Mouse (Mus musculus): ENCODE results near the gene Dcakd. TPM values are rescaled to one million over a fixed set of nuclear protein-coding genes. Genes with fewer than 3 reads are reported as not detected.
A peak's percentile ranks its signal among the peaks of the same experiment; 100 is the strongest.

Gene Dcakd
- polyA plus RNA-seq, 1 experiment from 2014 or later, result 225 TPM

GRCm38 (mm10) chr11:102956962-102957614, 71.0 kb downstream of the Dcakd start:
- H3K4me1 ChIP-seq (ENCODE audit: control insufficient read depth, insufficient read depth, low read length), result no peaks in the 10 kb centered on the region
- no peaks in the 10 kb centered on the region for H3K36me3 ChIP-seq (ENCODE audit: control insufficient read depth, insufficient read depth, low read length)
- no peak overlapping the region for H3K4me3 ChIP-seq (ENCODE audit: low read length)
- H3K4me2 ChIP-seq (replicated peaks; ENCODE audit: low read depth, low read length), result no peak overlapping the region
- H3K27me3 ChIP-seq (ENCODE audit: control insufficient read depth, insufficient read depth, low read length), result peaks cover 6% of the 10 kb centered on the region; the same call in 1 of the 2 replicates
- no peaks in the 10 kb centered on the region for H3K9me3 ChIP-seq (ENCODE audit: control insufficient read depth, low read length)
- H3K9ac ChIP-seq (ENCODE audit: low read depth, low read length), result no peak overlapping the region
- ATAC-seq (ENCODE audit: low FRiP score, low TSS enrichment), result 0 out of 2 replicates have a peak, but pooled peaks have one; percentile 28
- no peak overlapping the region for H3K27ac ChIP-seq (ENCODE audit: low read depth, low read length)
- 54% methylated on average over 16 of the region's 16 CpGs for WGBS

DNA sequence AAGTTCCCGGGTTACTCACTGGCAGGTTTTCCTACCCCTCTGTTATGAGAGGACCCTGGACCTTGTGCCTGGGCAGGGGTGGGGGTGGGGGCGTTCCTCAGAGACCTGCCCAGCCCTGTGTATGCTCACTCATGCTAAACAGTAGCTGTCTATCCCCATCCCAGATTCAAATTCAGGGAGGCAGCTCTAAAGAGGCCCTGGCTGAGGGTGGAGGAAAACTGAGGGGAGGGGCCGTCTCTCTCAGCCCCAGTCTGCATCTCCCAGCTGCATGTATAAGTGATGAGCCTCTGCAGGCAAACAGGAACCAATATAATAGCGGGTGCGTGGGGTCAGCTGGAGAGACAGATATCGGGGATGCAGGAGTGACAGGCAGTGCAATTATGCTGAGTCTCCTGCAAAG, 75.2 kb downstream of the Dcakd start:
- no peak overlapping the region for H3K4me3 ChIP-seq (ENCODE audit: low read length)
- no peak for ATAC-seq (ENCODE audit: low FRiP score, low TSS enrichment)
- no peak overlapping the region for H3K27ac ChIP-seq (ENCODE audit: low read depth, low read length)
- H3K36me3 ChIP-seq (ENCODE audit: control insufficient read depth, insufficient read depth, low read length), result no peaks in the 10 kb centered on the region
- no peak overlapping the region for H3K9ac ChIP-seq (ENCODE audit: low read depth, low read length)
- peaks cover 45% of the 10 kb centered on the region for H3K27me3 ChIP-seq (ENCODE audit: control insufficient read depth, insufficient read depth, low read length)
- no peak overlapping the region for H3K4me2 ChIP-seq (replicated peaks; ENCODE audit: low read depth, low read length)
- H3K9me3 ChIP-seq (ENCODE audit: control insufficient read depth, low read length), result no peaks in the 10 kb centered on the region
- H3K4me1 ChIP-seq (ENCODE audit: control insufficient read depth, insufficient read depth, low read length), result peaks cover 14% of the 10 kb centered on the region; the same call in 1 of the 2 replicates
- 27% methylated on average over 6 of the region's 6 CpGs for WGBS

DNA sequence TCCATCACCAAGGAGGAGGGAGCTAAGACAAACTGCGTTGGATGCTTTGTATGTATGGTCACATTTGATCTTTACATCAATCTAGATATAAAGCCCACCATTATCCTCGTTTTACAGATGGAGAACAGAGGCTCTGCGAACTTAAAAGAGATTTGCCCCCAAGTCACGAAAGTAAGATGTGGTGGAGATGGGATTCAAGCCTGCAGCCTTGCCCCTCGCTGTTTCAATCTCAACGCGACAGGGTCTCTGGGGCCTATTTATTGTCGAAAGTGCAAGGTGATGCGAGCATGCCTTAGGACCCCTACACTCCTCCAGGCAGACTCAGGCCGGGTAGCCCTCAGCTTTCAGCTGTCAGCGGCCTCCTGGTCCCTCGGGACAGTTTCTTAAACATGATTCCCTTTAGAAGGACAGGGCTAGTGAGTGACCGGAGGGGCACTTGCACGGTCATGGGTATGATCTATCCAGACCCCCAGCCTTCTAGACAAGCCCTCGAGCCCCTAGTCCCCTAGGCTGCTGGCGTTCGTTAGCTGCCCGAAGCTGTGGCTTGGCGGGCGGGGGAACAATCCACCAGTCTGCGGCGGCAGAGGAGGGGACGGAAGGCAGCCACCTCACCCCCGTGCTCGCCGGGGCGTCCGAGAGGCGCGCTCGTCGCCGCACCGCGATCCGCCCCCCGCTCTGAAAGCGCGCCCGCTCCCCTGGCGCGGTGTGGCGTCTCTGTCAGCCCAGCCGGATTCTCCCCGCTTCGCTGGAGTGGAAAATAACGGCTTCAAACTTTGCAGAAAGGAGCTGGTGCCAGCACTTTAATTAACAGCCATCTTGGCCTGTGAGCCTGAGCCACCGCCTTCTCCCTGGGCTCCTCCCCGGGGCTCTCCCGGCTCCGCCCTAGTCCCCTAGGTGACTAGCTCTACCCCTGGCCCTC, 79.8 kb downstream of the Dcakd start:
- Histone ChIP-seq H3K9ac (ENCODE audit: low read depth, low read length) (peak overlapping the region; percentile 61), H3K4me1 (ENCODE audit: control insufficient read depth, insufficient read depth, low read length) (peaks cover 33% of the 10 kb centered on the region), H3K27ac (ENCODE audit: low read depth, low read length) (peak overlapping the region; percentile 39; the same call in 1 of the 2 replicates), H3K36me3 (ENCODE audit: control insufficient read depth, insufficient read depth, low read length) (no peaks in the 10 kb centered on the region), H3K4me3 (ENCODE audit: low read length) (peak overlapping the region; percentile 47), H3K9me3 (ENCODE audit: control insufficient read depth, low read length) (no peaks in the 10 kb centered on the region), H3K4me2 (replicated peaks; ENCODE audit: low read depth, low read length) (peak overlapping the region; percentile 80), H3K27me3 (ENCODE audit: control insufficient read depth, insufficient read depth, low read length) (peaks cover 79% of the 10 kb centered on the region)
- peak; percentile 40 for ATAC-seq (ENCODE audit: low FRiP score, low TSS enrichment)
- under 1% methylated on average over 51 of the region's 51 CpGs for WGBS

DNA sequence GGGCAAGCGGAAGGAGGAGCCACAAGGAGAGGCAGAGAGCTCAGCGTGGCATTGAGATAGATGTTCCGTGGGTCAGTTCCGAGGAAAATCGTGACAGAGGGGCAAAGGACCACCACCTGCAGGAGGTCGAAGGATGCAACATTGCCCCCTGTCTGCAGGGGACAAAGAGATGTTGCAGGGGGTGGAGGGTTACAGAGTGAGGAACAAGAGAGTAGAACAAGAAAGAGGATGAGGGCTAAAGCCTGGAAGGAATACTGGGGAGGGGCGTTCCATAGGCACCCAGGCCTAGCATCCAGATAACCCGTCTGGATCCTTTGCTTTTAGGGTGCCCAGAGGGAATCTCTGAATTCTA, 81.2 kb downstream of the Dcakd start:
- Histone ChIP-seq H3K4me2 (replicated peaks; ENCODE audit: low read depth, low read length) (peak overlapping the region; percentile 69), H3K4me3 (ENCODE audit: low read length) (peak overlapping the region; percentile 37), H3K9me3 (ENCODE audit: control insufficient read depth, low read length) (no peaks in the 10 kb centered on the region), H3K36me3 (ENCODE audit: control insufficient read depth, insufficient read depth, low read length) (no peaks in the 10 kb centered on the region), H3K27me3 (ENCODE audit: control insufficient read depth, insufficient read depth, low read length) (peaks cover 92% of the 10 kb centered on the region), H3K9ac (ENCODE audit: low read depth, low read length) (no peak overlapping the region), H3K4me1 (ENCODE audit: control insufficient read depth, insufficient read depth, low read length) (peaks cover 33% of the 10 kb centered on the region), H3K27ac (ENCODE audit: low read depth, low read length) (no peak overlapping the region)
- ATAC-seq (ENCODE audit: low FRiP score, low TSS enrichment), result peak; percentile 18; the same call in 1 of the 2 replicates
- WGBS, result 10% methylated on average over 8 of the region's 8 CpGs

GRCm38 (mm10) chr11:102946265-102946991, 81.7 kb downstream of the Dcakd start, which contains the start of gene C1ql1:
TSS of gene C1ql1 (minus strand) at chr11:102946688.
- peak; percentile 88 for ATAC-seq (ENCODE audit: low FRiP score, low TSS enrichment)
- WGBS, result under 1% methylated on average over 70 of the region's 87 CpGs
- peak within 1 kb of the TSS; percentile 52; the same call in 1 of the 2 replicates for H3K9ac ChIP-seq (ENCODE audit: low read depth, low read length)
- H3K4me2 ChIP-seq (replicated peaks; ENCODE audit: low read depth, low read length), result peak within 1 kb of the TSS; percentile 69
- no peaks in the 10 kb centered on the region for H3K36me3 ChIP-seq (ENCODE audit: control insufficient read depth, insufficient read depth, low read length)
- no peak within 1 kb of the TSS for H3K27ac ChIP-seq (ENCODE audit: low read depth, low read length)
- H3K4me3 ChIP-seq (ENCODE audit: low read length), result peak within 1 kb of the TSS; percentile 37
- H3K4me1 ChIP-seq (ENCODE audit: control insufficient read depth, insufficient read depth, low read length), result peaks cover 33% of the 10 kb centered on the region
- H3K9me3 ChIP-seq (ENCODE audit: control insufficient read depth, low read length), result no peaks in the 10 kb centered on the region
- peaks cover 86% of the 10 kb centered on the region for H3K27me3 ChIP-seq (ENCODE audit: control insufficient read depth, insufficient read depth, low read length)

- peak overlapping the region; percentile 52; the same call in 1 of the 2 replicates for H3K9ac ChIP-seq (ENCODE audit: low read depth, low read length)
- H3K4me2 ChIP-seq (replicated peaks; ENCODE audit: low read depth, low read length), result peak overlapping the region; percentile 69
- peaks cover 83% of the 10 kb centered on the region for H3K27me3 ChIP-seq (ENCODE audit: control insufficient read depth, insufficient read depth, low read length)
- H3K4me1 ChIP-seq (ENCODE audit: control insufficient read depth, insufficient read depth, low read length), result peaks cover 33% of the 10 kb centered on the region
- H3K4me3 ChIP-seq (ENCODE audit: low read length), result peak overlapping the region; percentile 37
- no peaks in the 10 kb centered on the region for H3K36me3 ChIP-seq (ENCODE audit: control insufficient read depth, insufficient read depth, low read length)
- H3K27ac ChIP-seq (ENCODE audit: low read depth, low read length), result no peak overlapping the region
- ATAC-seq (ENCODE audit: low FRiP score, low TSS enrichment), result no peak; the same call in 1 of the 2 replicates
- WGBS, result 2% methylated on average over 54 of the region's 54 CpGs
- no peaks in the 10 kb centered on the region for H3K9me3 ChIP-seq (ENCODE audit: control insufficient read depth, low read length)
Measured at GRCm38 (mm10) chr11:102945306-102946264, 82.5 kb downstream of the Dcakd start.
